Mouse (Mus musculus): Measurements from ENCODE around the gene Triobp. TPM values are rescaled to one million over a fixed set of nuclear protein-coding genes. Genes with fewer than 3 reads are reported as not detected.

The Triobp gene
- total and polyA plus RNA-seq, 3 experiments, result 22.0 to 30.9 (median 24.4) TPM

DNA sequence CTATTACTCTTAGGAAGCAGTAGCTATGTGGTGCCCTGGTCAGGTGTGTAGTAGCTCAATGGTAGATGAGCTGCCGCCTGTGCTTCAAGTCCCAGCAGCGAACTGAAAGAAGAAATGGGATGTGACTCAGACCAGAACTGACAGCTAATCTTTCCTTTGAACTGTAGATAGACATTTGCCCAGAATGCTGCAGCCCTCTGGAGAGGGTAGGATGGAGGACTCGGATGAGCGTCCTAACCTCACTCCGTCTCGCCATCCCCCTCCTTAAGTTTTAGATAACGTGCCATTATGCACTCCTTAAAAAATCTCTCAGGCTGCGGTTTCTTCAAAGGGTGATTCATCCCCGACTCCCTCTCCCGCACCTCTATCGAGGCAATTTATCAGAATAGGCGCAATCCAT is 27.6 kb upstream of the Triobp start:
- Histone ChIP-seq H3K36me3 (ENCODE audit: control insufficient read depth, insufficient read depth, low read length) (no peaks in the 10 kb centered on the region), H3K79me2 (replicated peaks; ENCODE audit: control insufficient read depth, insufficient read depth, low read length) (no peaks in the 10 kb centered on the region), H3K4me3 (no peak overlapping the region), H3K27me3 (ENCODE audit: control insufficient read depth, insufficient read depth, low read length) (no peaks in the 10 kb centered on the region), H3K4me1 (ENCODE audit: control insufficient read depth, insufficient read depth, low read length) (no peaks in the 10 kb centered on the region; the same call in 1 of the 2 replicates), H3K9ac (ENCODE audit: low read depth, low read length) (no peak overlapping the region), H3K27ac (no peak overlapping the region)
- no peak for DNase-seq
- WGBS, result 82% methylated on average over 12 of the region's 12 CpGs
- intact Hi-C loops (cut with DNase I), result loop anchor here (5.0 kb wide), 1 partner anchor 152 kb away; no protein-coding TSS in a partner anchor
- TF ChIP-seq EP300 (IDR thresholded peaks at IDR 0.05; ENCODE audit: insufficient read depth, low read depth, low read length), result no peak
- no peak for TF ChIP-seq POLR2A (IDR thresholded peaks at IDR 0.05; ENCODE audit: insufficient read depth, low read depth, low read length)
- no peak for TF ChIP-seq CTCF (IDR thresholded peaks at IDR 0.05)

DNA sequence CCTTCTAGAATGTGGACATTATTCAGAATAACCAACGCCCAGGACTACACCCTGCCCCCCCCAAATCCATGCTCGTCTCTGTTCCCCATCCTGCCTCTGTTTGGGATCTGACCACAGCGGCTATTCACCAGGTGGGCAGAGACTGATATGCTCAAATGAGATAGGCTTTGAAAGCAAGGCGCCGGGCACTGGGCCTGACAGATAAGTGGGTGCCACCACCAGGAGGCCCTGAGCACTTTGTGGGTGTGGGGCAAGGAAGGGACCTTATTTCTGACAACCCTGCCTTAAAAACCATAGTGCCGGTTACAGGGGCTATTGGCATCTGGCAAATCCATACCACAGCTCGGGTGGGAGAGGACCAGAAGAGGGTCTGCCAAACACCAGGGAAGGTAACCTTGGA is 24.8 kb upstream of the Triobp start:
- TF ChIP-seq CTCF (IDR thresholded peaks at IDR 0.05) (no peak), POLR2A (IDR thresholded peaks at IDR 0.05; ENCODE audit: insufficient read depth, low read depth, low read length) (no peak), EP300 (IDR thresholded peaks at IDR 0.05; ENCODE audit: insufficient read depth, low read depth, low read length) (no peak)
- Histone ChIP-seq H3K4me3 (no peak overlapping the region), H3K36me3 (ENCODE audit: control insufficient read depth, insufficient read depth, low read length) (no peaks in the 10 kb centered on the region), H3K27me3 (ENCODE audit: control insufficient read depth, insufficient read depth, low read length) (no peaks in the 10 kb centered on the region), H3K4me1 (ENCODE audit: control insufficient read depth, insufficient read depth, low read length) (peaks cover 17% of the 10 kb centered on the region), H3K27ac (no peak overlapping the region), H3K79me2 (replicated peaks; ENCODE audit: control insufficient read depth, insufficient read depth, low read length) (no peaks in the 10 kb centered on the region), H3K9ac (ENCODE audit: low read depth, low read length) (no peak overlapping the region)
- DNase-seq, result no peak
- intact Hi-C loops (cut with DNase I), result no loop called here
- 82% methylated on average over 7 of the region's 7 CpGs for WGBS

DNA sequence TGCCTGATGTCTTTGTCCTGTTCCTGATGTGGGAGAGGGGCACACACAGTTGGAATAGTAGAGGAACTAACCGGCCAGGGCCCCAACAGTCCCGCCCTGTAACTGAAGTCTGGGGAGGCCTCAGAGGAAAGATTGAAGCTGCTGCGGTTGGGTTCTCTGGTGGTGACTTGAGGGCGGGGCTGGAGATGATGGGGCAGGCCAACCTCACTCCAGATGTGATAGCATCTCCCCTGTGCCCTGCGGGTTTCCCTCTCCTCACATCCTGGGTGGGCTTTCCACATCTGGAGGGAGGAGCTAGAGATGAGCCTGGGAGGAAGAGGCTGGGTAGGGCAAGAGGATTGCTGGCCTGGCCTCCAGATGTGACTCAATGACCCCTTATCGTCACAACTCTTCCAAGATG is 23.9 kb upstream of the Triobp start:
- Histone ChIP-seq H3K4me1 (ENCODE audit: control insufficient read depth, insufficient read depth, low read length) (peaks cover 17% of the 10 kb centered on the region), H3K79me2 (replicated peaks; ENCODE audit: control insufficient read depth, insufficient read depth, low read length) (no peaks in the 10 kb centered on the region), H3K4me3 (no peak overlapping the region), H3K9ac (ENCODE audit: low read depth, low read length) (no peak overlapping the region), H3K36me3 (ENCODE audit: control insufficient read depth, insufficient read depth, low read length) (no peaks in the 10 kb centered on the region), H3K27me3 (ENCODE audit: control insufficient read depth, insufficient read depth, low read length) (no peaks in the 10 kb centered on the region), H3K27ac (no peak overlapping the region)
- TF ChIP-seq CTCF (IDR thresholded peaks at IDR 0.05) (no peak), EP300 (IDR thresholded peaks at IDR 0.05; ENCODE audit: insufficient read depth, low read depth, low read length) (no peak), POLR2A (IDR thresholded peaks at IDR 0.05; ENCODE audit: insufficient read depth, low read depth, low read length) (no peak)
- DNase-seq, result no peak
- 78% methylated on average over 6 of the region's 6 CpGs for WGBS
- intact Hi-C loops (cut with DNase I), result no loop called here

DNA sequence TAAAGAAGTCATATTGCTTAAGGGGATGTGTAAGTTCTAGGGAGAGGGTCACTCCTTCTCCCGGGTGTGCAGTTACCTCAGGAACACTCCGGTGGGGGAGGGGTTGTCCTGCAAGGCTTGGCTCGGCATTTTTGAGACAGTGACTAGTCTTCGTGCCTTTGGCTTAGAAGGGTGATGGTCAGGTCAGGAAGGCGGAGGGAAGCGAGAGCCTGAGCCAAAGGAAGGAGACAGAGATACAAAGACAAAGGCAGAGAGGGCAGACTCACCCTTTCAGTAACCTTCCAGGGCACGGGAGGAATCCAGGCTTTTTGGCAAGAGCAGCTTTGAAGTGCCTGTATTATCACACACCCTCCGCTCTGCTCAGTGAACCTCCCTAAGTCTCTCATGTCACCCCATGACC is 22.4 kb upstream of the Triobp start:
- 22% methylated on average over 8 of the region's 8 CpGs for WGBS
- DNase-seq, result no peak
- Histone ChIP-seq H3K9ac (ENCODE audit: low read depth, low read length) (no peak overlapping the region), H3K27me3 (ENCODE audit: control insufficient read depth, insufficient read depth, low read length) (no peaks in the 10 kb centered on the region), H3K4me3 (no peak overlapping the region), H3K79me2 (replicated peaks; ENCODE audit: control insufficient read depth, insufficient read depth, low read length) (no peaks in the 10 kb centered on the region), H3K4me1 (ENCODE audit: control insufficient read depth, insufficient read depth, low read length) (peaks cover 17% of the 10 kb centered on the region), H3K27ac (peak overlapping the region; percentile 97; the same call in 1 of the 2 replicates), H3K36me3 (ENCODE audit: control insufficient read depth, insufficient read depth, low read length) (no peaks in the 10 kb centered on the region)
- TF ChIP-seq POLR2A (IDR thresholded peaks at IDR 0.05; ENCODE audit: insufficient read depth, low read depth, low read length) (no peak), CTCF (IDR thresholded peaks at IDR 0.05) (no peak), EP300 (IDR thresholded peaks at IDR 0.05; ENCODE audit: insufficient read depth, low read depth, low read length) (no peak)
- intact Hi-C loops (cut with DNase I), result no loop called here

DNA sequence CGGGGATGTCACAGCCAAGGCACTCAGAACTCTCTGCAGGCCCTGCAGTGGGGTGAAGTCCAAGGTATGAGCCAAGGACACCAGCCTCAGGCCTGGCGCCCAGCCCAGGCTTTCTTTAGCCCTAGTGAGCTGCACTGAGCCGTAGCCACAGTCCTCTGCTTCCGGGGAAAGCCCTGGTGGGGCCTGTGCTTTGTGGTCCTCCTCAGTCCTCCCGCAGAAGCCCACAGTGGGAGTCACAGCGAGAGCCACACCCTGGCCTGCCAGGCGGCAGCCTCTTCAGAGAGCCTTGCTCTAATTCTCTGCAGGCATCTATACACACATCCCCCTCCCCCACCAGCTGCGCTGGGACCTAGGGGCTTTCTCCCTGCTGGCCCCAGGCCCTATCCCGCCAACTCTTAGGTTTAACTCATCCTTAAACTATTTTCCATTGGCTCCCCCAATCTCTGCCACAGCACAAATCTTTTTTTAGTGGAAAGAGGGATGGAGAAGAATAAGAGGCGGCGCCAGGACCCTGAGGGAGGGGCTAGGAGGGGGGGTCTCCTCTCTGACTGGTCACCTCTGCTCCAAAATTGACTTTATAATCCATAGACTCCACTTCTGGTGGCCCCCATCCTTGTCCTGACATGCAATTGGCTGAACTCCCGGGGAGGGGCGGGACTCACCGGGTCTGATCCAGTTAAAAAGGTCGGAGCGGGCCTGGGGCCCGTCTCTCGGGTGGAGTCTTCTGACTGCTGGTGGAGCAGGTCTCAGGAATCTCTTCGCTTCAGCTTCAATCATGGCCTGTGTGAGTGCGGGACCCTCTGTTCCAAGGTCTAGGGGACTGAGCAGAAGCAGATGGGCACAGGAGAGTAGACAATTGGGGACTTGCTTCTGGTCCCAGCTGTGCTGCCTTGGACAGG is 21.3 kb upstream of the Triobp start, which contains the start of gene Lgals1:
Lgals1 (plus strand) TSS at position 705 of the 899 bp plus-strand sequence.
- Histone ChIP-seq H3K27ac (peak within 1 kb of the TSS; percentile 97), H3K4me1 (ENCODE audit: control insufficient read depth, insufficient read depth, low read length) (peaks cover 17% of the 10 kb centered on the region), H3K79me2 (replicated peaks; ENCODE audit: control insufficient read depth, insufficient read depth, low read length) (no peaks in the 10 kb centered on the region), H3K36me3 (ENCODE audit: control insufficient read depth, insufficient read depth, low read length) (no peaks in the 10 kb centered on the region), H3K27me3 (ENCODE audit: control insufficient read depth, insufficient read depth, low read length) (no peaks in the 10 kb centered on the region), H3K4me3 (peak within 1 kb of the TSS; percentile 52), H3K9ac (ENCODE audit: low read depth, low read length) (peak within 1 kb of the TSS; percentile 71)
- intact Hi-C loops (cut with DNase I), result no loop called here
- WGBS, result 3% methylated on average over 20 of the region's 20 CpGs
- TF ChIP-seq EP300 (IDR thresholded peaks at IDR 0.05; ENCODE audit: insufficient read depth, low read depth, low read length) (no peak), POLR2A (IDR thresholded peaks at IDR 0.05; ENCODE audit: insufficient read depth, low read depth, low read length) (peak; percentile 90), CTCF (IDR thresholded peaks at IDR 0.05) (no peak)
- peak; percentile 90 to 92 for DNase-seq
